ENCODE assay signal across 15 mouse cellular contexts in the genomic region with DNA sequence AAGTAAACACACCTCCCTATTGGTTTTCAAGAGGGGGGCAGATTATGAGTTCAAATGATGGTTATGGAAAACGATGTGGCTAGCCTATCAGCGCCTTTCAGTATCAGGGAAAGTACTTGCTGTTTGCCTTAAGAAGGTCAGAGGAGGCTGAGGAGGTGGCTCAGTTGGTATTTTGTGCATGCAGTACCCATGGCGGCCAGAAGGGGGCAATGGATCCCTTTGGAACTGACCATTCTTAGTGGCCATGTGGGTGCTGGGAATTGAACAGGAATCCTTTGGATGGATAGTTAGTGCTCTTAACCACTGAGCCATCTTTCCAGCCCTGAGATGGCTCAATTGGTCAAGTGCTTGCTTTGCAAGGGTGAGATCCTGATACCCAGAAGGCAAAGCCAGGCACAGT. TPM values are rescaled to one million over a fixed set of nuclear protein-coding genes. Genes with fewer than 3 reads are reported as not detected.
A peak's percentile ranks its signal among the peaks of the same experiment; 100 is the strongest.
DNase-seq lines count a peak whose midpoint lies in the region; ATAC-seq and TF ChIP-seq lines count a peak whose summit lies in the region.
"Had no signal": no experiment of that assay in that cellular context is flagged by ENCODE, and none has a peak within 500 bp of the region (broad histone marks: within the 10 kb centered on the region; RNA-seq: fewer than 3 reads in every experiment).

No protein-coding gene starts in this region.

- no peak for DNase-seq in kidney, adult 2 months
- DNase-seq in thymus, adult 2 months: peak; percentile 18
- DNase-seq in thymus, adult 18-20 months: no peak
- peak; percentile 54 for DNase-seq in testis, postnatal 10 days (ENCODE audit: low spot score)
- no peak for DNase-seq in gastrocnemius, postnatal 36 days
- no peak for DNase-seq in urinary bladder, postnatal 10 days (ENCODE audit: low spot score)
- DNase-seq: adrenal gland, postnatal 14 days; cerebellum, adult 9-11 months; kidney, postnatal 10 days; right cerebral cortex, postnatal 25 days had no signal

- 86% methylated on average over 3 of the region's 3 CpGs for whole genome bisulfite sequencing in kidney, adult 2 months
- WGBS in kidney, embryonic 15.5 days: 72% methylated on average over 3 of the region's 3 CpGs
- WGBS in thymus, adult 2 months: 71% methylated on average over 3 of the region's 3 CpGs

- no peaks in the 10 kb centered on the region for H3K27me3 ChIP-seq in kidney, adult 2 months (replicated peaks; ENCODE audit: control insufficient read depth, insufficient read depth, low read length)
- no peaks in the 10 kb centered on the region for H3K27me3 ChIP-seq in kidney, embryonic 15.5 days
- H3K27me3 ChIP-seq in thymus, adult 2 months (ENCODE audit: control insufficient read depth, insufficient read depth, low read length): no peaks in the 10 kb centered on the region
- H3K27me3 ChIP-seq: hindbrain, embryonic 12.5 days; midbrain, embryonic 12.5 days had no signal

- H3K27ac ChIP-seq in kidney, adult 2 months (ENCODE audit: insufficient read depth, low read depth, low read length): no peak overlapping the region
- no peak overlapping the region for H3K27ac ChIP-seq in kidney, embryonic 15.5 days
- H3K27ac ChIP-seq in thymus, adult 2 months (ENCODE audit: control insufficient read depth, insufficient read depth, low read length): no peak overlapping the region
- no peak overlapping the region for H3K27ac ChIP-seq in bone marrow macrophage, adult 2 months (ENCODE audit: insufficient read depth, low read depth, low read length)
- H3K27ac ChIP-seq: hindbrain, embryonic 12.5 days; midbrain, embryonic 12.5 days had no signal

- H3K4me3 ChIP-seq in kidney, adult 2 months (ENCODE audit: insufficient read depth, low read depth, low read length): no peak overlapping the region
- no peak overlapping the region for H3K4me3 ChIP-seq in kidney, embryonic 15.5 days (replicated peaks)
- H3K4me3 ChIP-seq in thymus, adult 2 months (ENCODE audit: control insufficient read depth, insufficient read depth, low read length): no peak overlapping the region
- no peak overlapping the region for H3K4me3 ChIP-seq in bone marrow macrophage, adult 2 months (ENCODE audit: insufficient read depth, low read length)
- H3K4me3 ChIP-seq: hindbrain, embryonic 12.5 days; midbrain, embryonic 12.5 days had no signal

- intact Hi-C loops in gastrocnemius, postnatal 36 days (cut with DNase I): no loop called here

- no peaks in the 10 kb centered on the region for H3K9me3 ChIP-seq in kidney, embryonic 15.5 days (replicated peaks)

- TF ChIP-seq CTCF in kidney, adult 2 months (conservative IDR thresholded peaks at IDR 0.05; ENCODE audit: insufficient read depth, insufficient read length, low read depth, low read length): peak; percentile 35; the same call in 1 of the 2 replicates
- peak; percentile 41; the same call in 1 of the 2 replicates for TF ChIP-seq CTCF in thymus, adult 2 months (IDR thresholded peaks at IDR 0.05; ENCODE audit: borderline replicate concordance, control insufficient read depth, extremely low read depth, insufficient read depth, low read length, poor library complexity)
- peak; percentile 37; the same call in 1 of the 2 replicates for TF ChIP-seq CTCF in bone marrow macrophage, adult 2 months (IDR thresholded peaks at IDR 0.05; ENCODE audit: low read depth, low read length)

- no peak for ATAC-seq in kidney, embryonic 15.5 days (replicated peaks; ENCODE audit: low FRiP score)

- TF ChIP-seq POLR2A in kidney, adult 2 months (IDR thresholded peaks at IDR 0.05; ENCODE audit: low read depth, low read length): no peak
- no peak for TF ChIP-seq POLR2A in thymus, adult 2 months (IDR thresholded peaks at IDR 0.05; ENCODE audit: control insufficient read depth, extremely low read depth, insufficient read depth, low read length, poor library complexity)
- TF ChIP-seq POLR2A in bone marrow macrophage, adult 2 months (IDR thresholded peaks at IDR 0.05; ENCODE audit: borderline replicate concordance, low read depth, low read length): no peak

- no peak overlapping the region for H3K9ac ChIP-seq in kidney, embryonic 15.5 days
- H3K9ac ChIP-seq: hindbrain, embryonic 12.5 days; midbrain, embryonic 12.5 days had no signal

- H3K4me2 ChIP-seq in kidney, embryonic 15.5 days: no peak overlapping the region
- H3K4me2 ChIP-seq: hindbrain, embryonic 12.5 days; midbrain, embryonic 12.5 days had no signal

- no peaks in the 10 kb centered on the region for H3K4me1 ChIP-seq in kidney, adult 2 months (ENCODE audit: control insufficient read depth, insufficient read depth, low read length)
- no peaks in the 10 kb centered on the region for H3K4me1 ChIP-seq in kidney, embryonic 15.5 days
- H3K4me1 ChIP-seq in thymus, adult 2 months (replicated peaks; ENCODE audit: control insufficient read depth, insufficient read depth, low read length): no peaks in the 10 kb centered on the region
- no peaks in the 10 kb centered on the region for H3K4me1 ChIP-seq in bone marrow macrophage, adult 2 months (ENCODE audit: control insufficient read depth, insufficient read depth, low read length)
- H3K4me1 ChIP-seq: hindbrain, embryonic 12.5 days; midbrain, embryonic 12.5 days had no signal

- no peaks in the 10 kb centered on the region for H3K36me3 ChIP-seq in kidney, adult 2 months (ENCODE audit: control insufficient read depth, insufficient read depth, low read length)
- H3K36me3 ChIP-seq in kidney, embryonic 15.5 days: no peaks in the 10 kb centered on the region
- no peaks in the 10 kb centered on the region for H3K36me3 ChIP-seq in thymus, adult 2 months (ENCODE audit: control insufficient read depth, insufficient read depth, low read length)
- H3K36me3 ChIP-seq: hindbrain, embryonic 12.5 days; midbrain, embryonic 12.5 days had no signal

RNA-seq across cellular contexts. Expression of gene Baiap2l1, which starts 26.0 kb away (rescaled TPM):
- polyA plus RNA-seq in kidney, adult 2 months (2012; rRNA removed): 10.7 and 10.8 TPM in 2 replicates
- 14.8 and 15.2 TPM in 2 replicates for polyA plus RNA-seq in kidney, embryonic 15.5 days (2015; fragmentation: Nextera tagmentation; extraction: Ambion mirVana)
- 1.8 and 2.2 TPM in 2 replicates for polyA plus RNA-seq in thymus, adult 2 months (2012; rRNA removed)
- not detected in 2 replicates for polyA plus RNA-seq in bone marrow macrophage, adult 2 months (2012; ENCODE audit: insufficient read depth, insufficient read length, missing spikeins)
- total RNA-seq in gastrocnemius, postnatal 36 days (2021): under 1 TPM; 0.51 to 0.52 TPM
- total RNA-seq: neutrophil, adult 5-6 weeks had no signal

Comparison
In these comparisons a context has a peak if more than half of its experiments do, and no peak if none do; other contexts are left out.
1. DNase-seq: peak in thymus, adult 2 months (single experiment) and testis, postnatal 10 days (single experiment); none in kidney, adult 2 months (single experiment), thymus, adult 18-20 months (0 of 2), gastrocnemius, postnatal 36 days (0 of 2) and urinary bladder, postnatal 10 days (single experiment).
2. Peak in every context shown above with its lines, with median percentiles within 50 percentile points of each other: CTCF ChIP-seq.